Mouse (Mus musculus) heart, embryonic 10.5 days (tissue): ENCODE data around the gene Ctnna3. TPM values are rescaled to one million over a fixed set of nuclear protein-coding genes. Genes with fewer than 3 reads are reported as not detected.
"Not testable (repeated sequence)": the region's sequence is repeated elsewhere in the genome, so short reads cannot be mapped to it uniquely, and the experiment has no call there.

ENCODE experiments used
- DNase-seq: peaks from one replicate; pipeline ENCODE4 v3.0.0-alpha.2; 2017; ENCODE audit warnings: low spot score
- H3K27ac ChIP-seq: fragments of 300-500 bp; sonication (generic); 2 replicates; pipeline ENCODE4 v1.5.1; 2016; ENCODE audit warnings: mild to moderate bottlenecking
- H3K27me3 ChIP-seq: fragments of 300-500 bp; sonication (generic); 2 replicates; pipeline ENCODE4 v1.6.1; 2016; ENCODE audit warnings: mild to moderate bottlenecking; ENCODE audit not compliant: poor library complexity, insufficient read depth, severe bottlenecking
- H3K36me3 ChIP-seq: fragments of 300-500 bp; sonication (generic); 2 replicates; pipeline ENCODE4 v1.6.1; 2016; ENCODE audit warnings: mild to moderate bottlenecking, moderate library complexity
- H3K4me1 ChIP-seq: fragments of 300-500 bp; sonication (generic); 2 replicates; pipeline ENCODE4 v1.6.1; 2016; ENCODE audit warnings: mild to moderate bottlenecking
- H3K4me3 ChIP-seq: fragments of 300-500 bp; sonication (generic); 2 replicates; pipeline ENCODE4 v1.5.1; 2016; ENCODE audit warnings: mild to moderate bottlenecking, moderate library complexity
- H3K9me3 ChIP-seq: fragments of 300-500 bp; sonication (generic); 2 replicates; pipeline ENCODE4 v1.6.1; 2016; ENCODE audit warnings: mild to moderate bottlenecking, moderate library complexity
- WGBS: fragments of 180-500 bp; shearing (Covaris S2); methylation state at CpG from one replicate; pipeline ENCODE4 v1.1.7; 2016; 5-methylcytosine and 5-hydroxymethylcytosine counted together
- polyA plus RNA-seq: library from polyadenylated mRNA; unstranded; fragments of >200 nt; fragmentation: Nextera tagmentation; extraction: Ambion mirVana; gene quantifications from 2 replicates; pipeline ENCODE4 v1.2.1, GENCODE M21; 2016

Ctnna3 gene
- polyA plus RNA-seq, 1 experiment from 2014 or later = 14.2 TPM

- H3K4me3 ChIP-seq = no peak overlapping the region
- no peak for DNase-seq
- H3K36me3 ChIP-seq = no peaks in the 10 kb centered on the region
- 89% methylated on average over 13 of the region's 13 CpGs for WGBS
- H3K27ac ChIP-seq = no peak overlapping the region
- no peaks in the 10 kb centered on the region for H3K4me1 ChIP-seq
- H3K9me3 ChIP-seq = no peaks in the 10 kb centered on the region
- H3K27me3 ChIP-seq = no peaks in the 10 kb centered on the region
Measured at GRCm38 (mm10) chr10:64181696-64182095, 751.8 kb downstream of the Ctnna3 start.

DNA sequence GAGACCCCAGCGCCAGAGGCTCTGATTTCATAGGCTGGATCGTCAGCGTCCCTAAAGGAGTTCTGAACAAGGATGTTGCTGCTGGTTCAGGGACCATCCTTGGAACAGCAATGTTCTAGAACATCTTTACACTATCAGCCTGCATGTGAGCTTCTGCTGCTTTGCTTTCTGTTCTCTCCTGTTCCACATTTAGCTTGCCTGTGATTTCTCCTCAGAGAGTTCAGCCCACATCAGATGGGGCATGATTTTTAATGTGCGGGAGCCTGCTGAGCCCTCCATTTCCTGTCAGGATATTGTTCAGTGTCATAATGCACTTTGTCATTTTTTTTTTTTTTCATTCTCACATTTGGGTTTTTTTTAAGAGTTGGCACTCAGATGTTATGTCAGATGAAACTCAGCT lies 752.8 kb downstream of the Ctnna3 start:
- no peaks in the 10 kb centered on the region for H3K27me3 ChIP-seq
- H3K36me3 ChIP-seq = no peaks in the 10 kb centered on the region
- no peaks in the 10 kb centered on the region for H3K4me1 ChIP-seq
- DNase-seq = no peak
- WGBS = 89% methylated on average over 4 of the region's 4 CpGs
- no peak overlapping the region for H3K4me3 ChIP-seq
- no peak overlapping the region for H3K27ac ChIP-seq
- no peaks in the 10 kb centered on the region for H3K9me3 ChIP-seq

DNA sequence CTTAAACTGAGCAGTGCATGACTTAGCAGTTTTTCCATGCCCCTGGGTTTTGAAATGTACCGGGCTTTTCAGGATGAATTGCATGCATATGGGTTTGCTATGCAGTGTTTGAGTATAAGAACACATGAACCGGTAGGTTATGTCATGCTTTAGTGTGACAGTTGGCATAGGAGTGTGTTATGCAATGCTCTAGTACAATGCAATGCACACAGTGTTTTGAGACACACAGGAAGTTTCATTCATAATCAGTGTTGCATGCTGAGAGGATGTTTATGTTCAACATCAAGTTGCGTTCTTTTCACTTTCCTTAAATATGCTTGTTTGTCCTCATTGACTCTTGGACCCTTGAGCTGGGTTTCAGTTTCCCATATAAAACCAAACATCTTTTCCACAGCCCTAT lies 758.1 kb downstream of the Ctnna3 start:
- H3K27me3 ChIP-seq = no peaks in the 10 kb centered on the region
- DNase-seq = no peak
- H3K4me3 ChIP-seq = no peak overlapping the region
- no peak overlapping the region for H3K27ac ChIP-seq
- no peaks in the 10 kb centered on the region for H3K9me3 ChIP-seq
- no peaks in the 10 kb centered on the region for H3K36me3 ChIP-seq
- no peaks in the 10 kb centered on the region for H3K4me1 ChIP-seq
- 94% methylated on average over 3 of the region's 3 CpGs for WGBS

DNA sequence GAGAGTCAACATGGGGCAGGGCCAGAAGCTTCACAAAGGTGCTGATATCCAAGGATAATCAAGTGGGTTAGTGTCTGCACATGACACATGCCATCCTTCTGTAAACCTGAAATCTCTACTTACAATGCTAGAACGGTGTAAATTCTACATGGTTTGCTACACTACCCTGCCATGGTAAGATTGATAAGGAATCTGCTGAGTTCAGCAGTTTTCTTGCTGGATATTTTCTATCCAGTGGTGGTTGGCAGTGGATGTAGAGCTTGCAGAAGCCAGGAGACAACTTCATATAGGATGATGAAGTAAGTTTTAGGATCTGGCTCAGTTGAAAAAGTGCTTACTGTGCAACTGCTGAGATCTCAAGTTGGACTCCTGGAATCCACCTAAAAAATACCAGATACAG lies 767.7 kb downstream of the Ctnna3 start:
- Histone ChIP-seq H3K27ac (no peak overlapping the region), H3K9me3 (no peaks in the 10 kb centered on the region), H3K27me3 (no peaks in the 10 kb centered on the region), H3K4me1 (no peaks in the 10 kb centered on the region), H3K36me3 (no peaks in the 10 kb centered on the region), H3K4me3 (no peak overlapping the region)
- DNase-seq = no peak
- 79% methylated on average over 1 of the region's 1 CpGs for WGBS

- no peak overlapping the region for H3K4me3 ChIP-seq
- H3K27me3 ChIP-seq = no peaks in the 10 kb centered on the region
- no peak for DNase-seq
- WGBS = 73% methylated on average over 3 of the region's 3 CpGs
- no peaks in the 10 kb centered on the region for H3K4me1 ChIP-seq
- H3K36me3 ChIP-seq = no peaks in the 10 kb centered on the region
- H3K9me3 ChIP-seq = no peaks in the 10 kb centered on the region
- no peak overlapping the region for H3K27ac ChIP-seq
Measured at GRCm38 (mm10) chr10:64215632-64216031, 785.7 kb downstream of the Ctnna3 start.

GRCm38 (mm10) chr10:64223023-64223422 lies 793.1 kb downstream of the Ctnna3 start:
- Histone ChIP-seq H3K27ac (no peak overlapping the region), H3K27me3 (no peaks in the 10 kb centered on the region), H3K4me3 (no peak overlapping the region), H3K36me3 (no peaks in the 10 kb centered on the region), H3K4me1 (0 out of 2 replicates have a peak, but pooled peaks cover 4% of the 10 kb centered on the region), H3K9me3 (no peaks in the 10 kb centered on the region)
- 39% methylated on average over 3 of the region's 3 CpGs for WGBS
- DNase-seq = no peak

- Histone ChIP-seq H3K4me3 (no peak overlapping the region), H3K36me3 (no peaks in the 10 kb centered on the region), H3K4me1 (0 out of 2 replicates have a peak, but pooled peaks cover 4% of the 10 kb centered on the region), H3K9me3 (no peaks in the 10 kb centered on the region), H3K27me3 (no peaks in the 10 kb centered on the region), H3K27ac (no peak overlapping the region)
- WGBS = 90% methylated on average over 9 of the region's 9 CpGs
- no peak for DNase-seq
Measured at GRCm38 (mm10) chr10:64224007-64224406, 794.1 kb downstream of the Ctnna3 start.

DNA sequence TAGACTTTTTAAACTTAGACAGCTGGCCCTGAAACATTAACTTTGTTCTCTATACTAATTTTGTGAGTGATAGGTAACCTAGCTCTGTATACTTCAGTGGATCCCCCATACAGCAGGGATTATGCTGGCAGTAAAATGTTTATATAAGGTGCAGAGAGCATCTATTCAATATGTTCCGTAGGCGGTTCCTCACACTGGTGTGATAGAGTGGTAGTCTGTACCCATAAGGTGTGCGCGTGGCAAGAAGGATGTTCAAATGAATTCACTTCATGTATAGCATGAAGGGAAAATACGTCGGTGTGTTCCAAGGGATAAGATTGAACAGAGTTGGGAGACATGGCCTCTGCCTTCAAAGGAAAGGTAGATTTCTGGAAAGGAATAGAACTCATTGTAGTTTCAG lies 794.5 kb downstream of the Ctnna3 start:
- Histone ChIP-seq H3K27ac (no peak overlapping the region), H3K36me3 (no peaks in the 10 kb centered on the region), H3K4me3 (no peak overlapping the region), H3K9me3 (no peaks in the 10 kb centered on the region), H3K27me3 (no peaks in the 10 kb centered on the region), H3K4me1 (0 out of 2 replicates have a peak, but pooled peaks cover 4% of the 10 kb centered on the region)
- no peak for DNase-seq
- 88% methylated on average over 6 of the region's 6 CpGs for WGBS

DNA sequence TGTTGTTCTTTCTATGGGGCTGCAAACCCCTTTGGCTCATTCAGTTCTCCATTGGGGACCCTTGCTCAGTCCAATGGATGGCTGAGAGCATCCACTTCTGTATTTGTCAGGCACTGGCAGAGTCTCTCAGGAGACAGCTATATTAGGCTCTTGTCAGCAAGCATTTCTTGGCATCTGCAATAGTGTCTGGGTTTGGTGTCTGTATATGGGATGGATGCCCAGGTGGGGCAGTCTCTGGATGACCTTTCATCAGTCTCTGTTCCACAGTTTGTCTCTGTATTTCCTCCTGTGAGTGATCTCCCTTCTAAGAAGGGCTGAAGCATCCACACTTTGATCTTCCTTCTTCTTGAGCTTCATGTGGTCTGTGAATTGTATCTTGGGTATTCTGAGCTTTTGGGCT lies 795.9 kb downstream of the Ctnna3 start:
- not testable (repeated sequence) for H3K4me1 ChIP-seq, H3K27ac ChIP-seq, H3K9me3 ChIP-seq, DNase-seq, H3K36me3 ChIP-seq, H3K4me3 ChIP-seq, H3K27me3 ChIP-seq

DNA sequence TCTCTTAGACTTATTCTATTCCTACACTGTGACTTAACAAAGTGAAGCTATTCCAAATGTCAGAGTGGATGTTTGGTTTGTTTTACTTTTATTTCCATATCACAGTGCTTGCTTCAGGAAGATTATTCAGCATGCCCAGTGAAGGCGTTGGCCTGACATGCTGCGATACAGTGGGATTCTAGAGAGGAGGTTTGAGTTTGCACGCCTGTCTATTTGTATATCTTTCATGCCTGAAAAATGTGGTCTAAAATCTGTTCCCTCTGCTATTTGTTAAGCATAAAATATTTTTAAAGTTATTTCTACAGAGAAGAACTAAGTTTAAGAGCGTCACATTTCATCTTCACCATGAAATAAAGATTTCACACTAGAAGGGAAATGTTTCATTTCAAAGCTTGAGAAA lies 813.5 kb downstream of the Ctnna3 start:
- no peak for DNase-seq
- Histone ChIP-seq H3K4me3 (no peak overlapping the region), H3K27ac (no peak overlapping the region), H3K4me1 (no peaks in the 10 kb centered on the region), H3K27me3 (no peaks in the 10 kb centered on the region), H3K36me3 (no peaks in the 10 kb centered on the region), H3K9me3 (no peaks in the 10 kb centered on the region)
- 86% methylated on average over 4 of the region's 4 CpGs for WGBS

GRCm38 (mm10) chr10:64268156-64268555 lies 838.3 kb downstream of the Ctnna3 start:
- 68% methylated on average over 4 of the region's 4 CpGs for WGBS
- Histone ChIP-seq H3K9me3 (no peaks in the 10 kb centered on the region), H3K27ac (no peak overlapping the region), H3K27me3 (no peaks in the 10 kb centered on the region), H3K4me1 (no peaks in the 10 kb centered on the region), H3K4me3 (no peak overlapping the region), H3K36me3 (no peaks in the 10 kb centered on the region)
- DNase-seq = no peak

- no peak for DNase-seq
- Histone ChIP-seq H3K9me3 (no peaks in the 10 kb centered on the region), H3K27ac (no peak overlapping the region), H3K36me3 (no peaks in the 10 kb centered on the region), H3K4me3 (no peak overlapping the region), H3K4me1 (no peaks in the 10 kb centered on the region), H3K27me3 (no peaks in the 10 kb centered on the region)
- 68% methylated on average over 1 of the region's 1 CpGs for WGBS
Measured at GRCm38 (mm10) chr10:64275143-64275542, 845.2 kb downstream of the Ctnna3 start.

GRCm38 (mm10) chr10:64278836-64279235 lies 848.9 kb downstream of the Ctnna3 start:
- Histone ChIP-seq H3K4me1 (no peaks in the 10 kb centered on the region), H3K4me3 (no peak overlapping the region), H3K36me3 (no peaks in the 10 kb centered on the region), H3K27me3 (no peaks in the 10 kb centered on the region), H3K9me3 (no peaks in the 10 kb centered on the region), H3K27ac (no peak overlapping the region)
- WGBS = 70% methylated on average over 2 of the region's 2 CpGs
- DNase-seq = no peak

DNA sequence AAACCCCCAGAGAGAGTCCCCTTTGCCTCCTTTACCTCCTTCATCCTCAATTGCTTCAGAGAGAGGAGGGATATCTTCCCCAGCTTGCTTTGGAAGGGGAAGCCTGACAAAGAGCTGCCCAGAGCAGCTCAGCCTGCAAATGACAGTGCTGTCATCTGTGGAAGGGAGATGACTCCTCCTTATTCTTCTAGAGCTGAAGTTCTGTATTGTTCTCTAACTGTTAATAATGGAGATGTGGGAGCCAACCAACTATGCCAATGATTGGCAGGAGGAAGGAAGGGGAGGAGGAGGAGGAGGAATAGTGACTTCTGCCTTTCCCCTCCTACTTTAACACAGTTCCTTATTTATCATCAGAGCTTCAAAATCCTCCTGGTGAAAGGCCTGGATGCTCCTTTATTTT lies 875.9 kb downstream of the Ctnna3 start:
- H3K4me3 ChIP-seq = no peak overlapping the region
- no peaks in the 10 kb centered on the region for H3K9me3 ChIP-seq
- no peaks in the 10 kb centered on the region for H3K4me1 ChIP-seq
- H3K27me3 ChIP-seq = no peaks in the 10 kb centered on the region
- no peak overlapping the region for H3K27ac ChIP-seq
- H3K36me3 ChIP-seq = no peaks in the 10 kb centered on the region
- no peak for DNase-seq
